Mouse (Mus musculus) lung, embryonic 16.5 days (tissue): Measurements from ENCODE around the gene Dnajb8. TPM values are rescaled to one million over a fixed set of nuclear protein-coding genes. Genes with fewer than 3 reads are reported as not detected.

Source experiments
- ATAC-seq: fragments of 200-750 bp; cut with Nextera tagmentation; 2 replicates; pipeline ENCODE4 v1.8.0; 2017; ENCODE audit warnings: low read depth, mild to moderate bottlenecking, moderate library complexity
- H3K27ac ChIP-seq: fragments of 300-500 bp; sonication (generic); 2 replicates; pipeline ENCODE4 v1.5.1; 2014; ENCODE audit warnings: mild to moderate bottlenecking, control low read depth, low read length
- H3K27me3 ChIP-seq: fragments of 300-500 bp; sonication (generic); 2 replicates; pipeline ENCODE4 v1.6.1; 2014; ENCODE audit warnings: low read depth, low read length, mixed read lengths; ENCODE audit not compliant: control insufficient read depth, insufficient read depth
- H3K36me3 ChIP-seq: fragments of 300-500 bp; sonication (generic); 2 replicates; pipeline ENCODE4 v1.6.1; 2014; ENCODE audit warnings: low read length; ENCODE audit not compliant: control insufficient read depth, insufficient read depth
- H3K4me1 ChIP-seq: fragments of 300-500 bp; sonication (generic); replicated peaks from 2 replicates; pipeline ENCODE4 v1.6.1; 2014; ENCODE audit warnings: low read length, mixed read lengths; ENCODE audit not compliant: control insufficient read depth, insufficient read depth
- H3K4me2 ChIP-seq: fragments of 300-500 bp; sonication (generic); 2 replicates; pipeline ENCODE4 v1.6.1; 2014; ENCODE audit warnings: low read depth, low read length, control low read depth
- H3K4me3 ChIP-seq: fragments of 300-500 bp; sonication (generic); 2 replicates; pipeline ENCODE4 v1.5.1; 2014; ENCODE audit warnings: mild to moderate bottlenecking, low read length, control low read depth
- H3K9ac ChIP-seq: fragments of 300-500 bp; sonication (generic); 2 replicates; pipeline ENCODE4 v1.6.1; 2014; ENCODE audit warnings: low read length, control low read depth
- H3K9me3 ChIP-seq: fragments of 300-500 bp; sonication (generic); 2 replicates; pipeline ENCODE4 v1.6.1; 2016; ENCODE audit warnings: low read length; ENCODE audit not compliant: control insufficient read depth
- WGBS: fragments of 180-500 bp; shearing (Covaris S2); extraction: QIAGEN DNeasy Blood & Tissue Kit; methylation state at CpG from one replicate; pipeline ENCODE4 v1.1.7; 2014; 5-methylcytosine and 5-hydroxymethylcytosine counted together
- polyA plus RNA-seq: library from polyadenylated mRNA; unstranded; fragments of >200 nt; fragmentation: Nextera tagmentation; extraction: Ambion mirVana; gene quantifications from 2 replicates; pipeline ENCODE4 v1.2.1, GENCODE M21; 2015

Gene Dnajb8
- polyA plus RNA-seq, 1 experiment from 2014 or later: not detected

- Histone ChIP-seq H3K27me3 (no peaks in the 10 kb centered on the region), H3K4me1 (no peaks in the 10 kb centered on the region), H3K36me3 (no peaks in the 10 kb centered on the region), H3K4me2 (no peak overlapping the region), H3K27ac (no peak overlapping the region), H3K9me3 (no peaks in the 10 kb centered on the region), H3K4me3 (no peak overlapping the region), H3K9ac (no peak overlapping the region)
- ATAC-seq: no peak
- WGBS: 71% methylated on average over 9 of the region's 9 CpGs
Observed at GRCm38 (mm10) chr6:88262160-88262559, 40.1 kb downstream of the Dnajb8 start.

- Histone ChIP-seq H3K9ac (no peak overlapping the region), H3K4me2 (no peak overlapping the region), H3K4me3 (no peak overlapping the region), H3K27ac (no peak overlapping the region), H3K27me3 (no peaks in the 10 kb centered on the region), H3K9me3 (no peaks in the 10 kb centered on the region), H3K36me3 (no peaks in the 10 kb centered on the region), H3K4me1 (no peaks in the 10 kb centered on the region)
- 95% methylated on average over 1 of the region's 1 CpGs for WGBS
- ATAC-seq: no peak
Observed at GRCm38 (mm10) chr6:88265355-88265754, 43.3 kb downstream of the Dnajb8 start.

- no peak overlapping the region for H3K27ac ChIP-seq
- H3K4me2 ChIP-seq: no peak overlapping the region
- H3K27me3 ChIP-seq: no peaks in the 10 kb centered on the region
- no peaks in the 10 kb centered on the region for H3K9me3 ChIP-seq
- no peaks in the 10 kb centered on the region for H3K4me1 ChIP-seq
- no peak overlapping the region for H3K9ac ChIP-seq
- H3K36me3 ChIP-seq: no peaks in the 10 kb centered on the region
- no peak for ATAC-seq
- WGBS: 78% methylated on average over 3 of the region's 3 CpGs
- H3K4me3 ChIP-seq: no peak overlapping the region
Observed at GRCm38 (mm10) chr6:88266055-88266454, 44.0 kb downstream of the Dnajb8 start.

- Histone ChIP-seq H3K4me3 (no peak overlapping the region), H3K4me1 (no peaks in the 10 kb centered on the region), H3K9me3 (no peaks in the 10 kb centered on the region), H3K27me3 (no peaks in the 10 kb centered on the region), H3K27ac (no peak overlapping the region), H3K36me3 (no peaks in the 10 kb centered on the region), H3K9ac (no peak overlapping the region), H3K4me2 (no peak overlapping the region)
- WGBS: 63% methylated on average over 3 of the region's 3 CpGs
- 0 out of 2 replicates have a peak, but pooled peaks have one; percentile 26 for ATAC-seq
Observed at GRCm38 (mm10) chr6:88267068-88267467, 45.0 kb downstream of the Dnajb8 start.

- Histone ChIP-seq H3K9me3 (no peaks in the 10 kb centered on the region), H3K4me2 (no peak overlapping the region), H3K9ac (no peak overlapping the region), H3K36me3 (no peaks in the 10 kb centered on the region), H3K27ac (no peak overlapping the region), H3K27me3 (no peaks in the 10 kb centered on the region), H3K4me3 (no peak overlapping the region), H3K4me1 (no peaks in the 10 kb centered on the region)
- ATAC-seq: no peak
- WGBS: 70% methylated on average over 2 of the region's 2 CpGs
Observed at GRCm38 (mm10) chr6:88267970-88268369, 45.9 kb downstream of the Dnajb8 start.

- Histone ChIP-seq H3K27ac (no peak overlapping the region), H3K27me3 (no peaks in the 10 kb centered on the region), H3K36me3 (no peaks in the 10 kb centered on the region), H3K4me3 (no peak overlapping the region), H3K9me3 (no peaks in the 10 kb centered on the region), H3K9ac (no peak overlapping the region), H3K4me2 (no peak overlapping the region), H3K4me1 (peaks cover 9% of the 10 kb centered on the region; the same call in 1 of the 2 replicates)
- ATAC-seq: peak; percentile 82; the same call in 1 of the 2 replicates
- 41% methylated on average over 6 of the region's 6 CpGs for WGBS
Observed at GRCm38 (mm10) chr6:88274623-88275022, 52.6 kb downstream of the Dnajb8 start.

- H3K27ac ChIP-seq: no peak overlapping the region
- ATAC-seq: no peak
- 74% methylated on average over 4 of the region's 4 CpGs for WGBS
- H3K4me2 ChIP-seq: no peak overlapping the region
- H3K36me3 ChIP-seq: no peaks in the 10 kb centered on the region
- H3K4me1 ChIP-seq: peaks cover 9% of the 10 kb centered on the region; the same call in 1 of the 2 replicates
- H3K4me3 ChIP-seq: no peak overlapping the region
- H3K9me3 ChIP-seq: no peaks in the 10 kb centered on the region
- no peak overlapping the region for H3K9ac ChIP-seq
- no peaks in the 10 kb centered on the region for H3K27me3 ChIP-seq
Observed at GRCm38 (mm10) chr6:88276221-88276620, 54.2 kb downstream of the Dnajb8 start.

- H3K27ac ChIP-seq: no peak overlapping the region
- peaks cover 9% of the 10 kb centered on the region; the same call in 1 of the 2 replicates for H3K4me1 ChIP-seq
- no peaks in the 10 kb centered on the region for H3K9me3 ChIP-seq
- no peaks in the 10 kb centered on the region for H3K36me3 ChIP-seq
- H3K4me3 ChIP-seq: no peak overlapping the region
- no peak overlapping the region for H3K4me2 ChIP-seq
- ATAC-seq: no peak
- no peaks in the 10 kb centered on the region for H3K27me3 ChIP-seq
- no peak overlapping the region for H3K9ac ChIP-seq
- WGBS: 90% methylated on average over 4 of the region's 4 CpGs
Observed at GRCm38 (mm10) chr6:88277242-88277641, 55.2 kb downstream of the Dnajb8 start.

GRCm38 (mm10) chr6:88278141-88278540, 56.1 kb downstream of the Dnajb8 start:
- no peaks in the 10 kb centered on the region for H3K9me3 ChIP-seq
- H3K27ac ChIP-seq: no peak overlapping the region
- H3K9ac ChIP-seq: no peak overlapping the region
- H3K27me3 ChIP-seq: no peaks in the 10 kb centered on the region
- no peak overlapping the region for H3K4me3 ChIP-seq
- H3K36me3 ChIP-seq: no peaks in the 10 kb centered on the region
- H3K4me1 ChIP-seq: peaks cover 9% of the 10 kb centered on the region; the same call in 1 of the 2 replicates
- no peak overlapping the region for H3K4me2 ChIP-seq
- no peak for ATAC-seq
- 87% methylated on average over 2 of the region's 2 CpGs for WGBS
